Mouse (Mus musculus) ovary, adult 10 weeks (tissue): ENCODE data around the gene Harbi1. TPM values are rescaled to one million over a fixed set of nuclear protein-coding genes. Genes with fewer than 3 reads are reported as not detected.

Experiments
- polyA plus RNA-seq: library from polyadenylated mRNA; stranded (reverse); fragments of 350-450 nt; fragmentation: Illumina TruSeq; extraction: RNeasy Lipid Tissue Mini Kit (QIAGEN cat#74804); gene quantifications from one replicate; pipeline ENCODE4 v1.2.3, GENCODE M21; 2014

Gene Harbi1
- polyA plus RNA-seq, result 22.7 TPM

DNA sequence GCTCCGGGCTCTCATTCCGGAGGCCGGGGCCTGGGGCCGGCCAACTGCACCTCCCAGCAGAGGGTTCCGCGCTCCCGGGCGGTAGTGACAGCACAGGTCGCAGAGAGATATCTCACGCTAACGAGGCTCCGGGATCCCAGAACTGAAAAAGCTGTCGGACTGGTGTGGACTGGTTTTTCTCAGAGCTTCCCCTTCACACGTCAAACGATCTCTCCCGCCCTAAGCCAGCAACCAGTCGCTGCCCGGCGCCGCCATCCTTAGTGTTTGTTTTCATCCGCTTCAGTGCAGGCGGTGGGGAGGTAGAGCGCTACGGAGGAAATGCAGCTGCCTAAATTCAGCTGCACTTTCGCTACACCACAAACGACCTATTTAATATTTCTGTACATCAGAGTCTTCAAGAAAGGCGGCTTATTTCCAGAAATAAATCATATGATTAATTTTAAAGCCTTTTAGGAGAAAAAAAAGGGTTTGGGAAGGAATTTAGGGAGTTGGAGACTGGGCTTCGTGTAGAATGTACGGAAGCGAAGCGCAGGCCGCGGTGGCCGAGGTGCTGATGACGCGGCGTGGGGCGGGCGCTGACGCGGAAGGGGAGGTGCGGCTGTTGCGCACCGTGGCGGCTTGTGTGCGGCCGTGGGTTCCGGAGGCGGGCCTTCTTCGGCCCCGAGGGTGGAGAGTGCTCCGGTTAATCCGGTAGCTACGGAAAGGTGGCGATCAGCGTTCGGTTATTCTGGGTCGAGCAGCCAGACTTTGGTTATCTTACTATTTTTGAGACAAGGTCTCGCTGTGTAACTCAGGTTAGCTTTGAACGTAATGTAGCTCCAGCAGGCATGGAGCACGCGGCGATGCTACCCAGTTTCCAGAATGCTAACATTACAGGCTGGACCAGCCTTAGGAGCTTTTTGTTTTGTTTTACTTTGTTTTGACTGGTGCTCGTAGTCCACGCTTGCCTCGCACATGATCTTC, at the start of gene Harbi1, which contains the start of gene Atg13:
Gene Harbi1 (plus strand): TSS at position 581 of the 963 bp plus-strand sequence.
Gene Atg13 (minus strand): TSS at position 305 of the 963 bp plus-strand sequence.

DNA sequence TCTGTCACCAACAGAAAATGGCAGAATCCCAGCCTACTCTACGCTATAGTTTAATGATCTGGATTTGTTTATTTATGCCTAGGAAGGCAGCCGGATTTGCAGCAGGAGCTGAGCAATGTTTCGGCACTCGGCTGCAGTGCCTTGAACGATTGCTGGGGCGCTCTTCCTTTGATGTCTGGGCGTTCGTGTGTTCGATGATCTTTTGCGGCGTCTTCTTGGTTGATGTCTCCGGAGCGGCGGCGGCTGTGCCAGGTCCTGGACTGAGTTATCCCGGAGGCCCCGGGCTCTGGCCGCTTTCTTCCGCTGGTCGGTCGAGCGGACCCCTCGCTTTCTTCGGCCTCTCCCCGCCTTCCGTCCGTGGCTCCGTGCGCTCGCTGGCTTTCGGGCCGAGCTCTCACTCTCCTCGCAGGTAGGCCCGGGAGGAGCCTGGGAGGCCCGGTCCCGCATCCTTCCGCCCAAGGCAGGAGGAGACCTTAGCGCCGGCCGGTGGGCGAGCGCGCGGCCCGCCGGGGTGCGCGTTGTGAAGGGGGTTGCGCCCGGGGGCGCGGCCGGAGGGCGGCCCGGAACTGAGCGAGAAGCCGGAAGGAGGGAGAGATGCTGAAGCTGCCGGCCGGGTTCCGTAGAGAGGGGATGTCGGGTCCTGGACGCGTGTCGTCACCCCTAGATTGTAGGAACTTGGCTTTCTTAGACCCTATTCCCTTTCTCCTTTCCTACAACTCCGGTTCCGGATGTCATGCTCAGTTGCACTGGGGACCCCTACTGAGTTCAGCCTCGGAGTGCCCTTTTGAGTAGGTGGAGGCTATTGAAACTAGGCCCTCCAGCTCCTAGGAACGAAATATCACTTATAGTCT, 19.5 kb downstream of the Harbi1 start, which contains the start of gene Ambra1:
Gene Ambra1 (plus strand): TSS at position 164 of the 851 bp plus-strand sequence.

Other genes with a start within 250 kb of the Harbi1 start
- 227 TPM for gene Ckap5, start 184.1 kb upstream of the Harbi1 start, polyA plus RNA-seq
- gene F2, start 74.4 kb upstream of the Harbi1 start, polyA plus RNA-seq, result not detected
- 2.0 TPM for gene Zfp408, start 61.1 kb upstream of the Harbi1 start, polyA plus RNA-seq
- 23.5 TPM for gene Arhgap1, start 61.0 kb upstream of the Harbi1 start, polyA plus RNA-seq
- 20.5 TPM for gene Atg13, start 276 bp upstream of the Harbi1 start, polyA plus RNA-seq
- 6.3 TPM for gene Ambra1, start 19.3 kb downstream of the Harbi1 start, polyA plus RNA-seq
- not detected for gene Chrm4, start 216.4 kb downstream of the Harbi1 start, polyA plus RNA-seq
- gene Mdk, start 221.4 kb downstream of the Harbi1 start, polyA plus RNA-seq, result 3.0 TPM
- not detected for gene Gm9821, start 234.9 kb downstream of the Harbi1 start, polyA plus RNA-seq